Mouse (Mus musculus): ENCODE results near the gene Sapcd1.

DNA sequence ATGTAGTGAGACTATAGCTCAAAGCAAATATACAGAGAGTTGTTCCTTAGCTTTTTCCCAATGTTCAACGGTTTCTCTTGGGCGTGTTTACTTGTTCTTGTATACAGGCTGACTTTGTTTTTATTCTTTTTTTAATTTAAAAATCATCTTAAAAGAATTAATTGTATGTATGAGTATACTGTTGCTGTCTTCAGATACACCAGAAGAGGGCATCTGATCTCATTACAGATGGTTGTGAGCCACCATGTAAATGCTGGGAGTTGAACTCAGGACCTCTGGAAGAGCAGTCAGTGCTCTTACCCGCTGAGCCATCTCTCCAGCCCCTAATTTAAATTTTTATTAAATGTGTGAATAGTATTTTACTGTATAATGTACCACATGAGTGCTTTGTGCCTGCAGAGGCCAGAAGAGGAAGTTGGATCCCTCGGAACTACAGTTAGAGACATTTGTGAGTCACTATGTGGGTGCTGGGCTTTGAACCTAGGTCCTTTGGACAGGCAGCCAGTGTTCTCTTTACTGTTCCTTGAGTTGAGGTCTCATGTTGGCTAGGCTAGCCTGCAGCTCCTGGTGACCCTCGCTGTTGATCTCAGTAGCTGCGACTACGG, 20.3 kb downstream of the Sapcd1 start:
- no peak for TF ChIP-seq NANOG (IDR thresholded peaks at IDR 0.05; ENCODE audit: borderline replicate concordance, low read length)
- TF ChIP-seq CTCF (conservative IDR thresholded peaks at IDR 0.05; ENCODE audit: low read length) = no peak

All from E14TG2a.4 (cell line).